Mouse (Mus musculus) liver, adult 2 months (tissue): ENCODE measurements at regions not wholly inside any gene's neighbourhood (a gene's known extent, or its start where the extent isn't known, plus 50 kb on each side); places are given as distances from the start of the nearest gene placed in this dataset.

Source experiments
- DNase-seq: peaks from one replicate; pipeline ENCODE4 v3.0.0-alpha.2; 2011; ENCODE audit warnings: low read depth, low spot score; ENCODE audit errors: extremely low read depth
- H3K27ac ChIP-seq: fragments of 200-500 bp; replicated peaks from 2 replicates; pipeline ENCODE4 v1.5.1; 2012; ENCODE audit warnings: low read depth, mild to moderate bottlenecking, control low read depth, inconsistent platforms, low read length; ENCODE audit not compliant: insufficient read depth
- H3K27me3 ChIP-seq: fragments of 200-500 bp; 2 replicates; pipeline ENCODE4 v1.6.1; 2012; ENCODE audit warnings: mild to moderate bottlenecking, moderate library complexity, low read length, inconsistent platforms; ENCODE audit not compliant: control insufficient read depth, insufficient read depth
- H3K36me3 ChIP-seq: fragments of 200-500 bp; 2 replicates; pipeline ENCODE4 v1.6.1; 2012; ENCODE audit warnings: low read length, inconsistent platforms; ENCODE audit not compliant: control insufficient read depth, insufficient read depth
- H3K4me1 ChIP-seq: fragments of 200-500 bp; 2 replicates; pipeline ENCODE4 v1.6.1; 2011; ENCODE audit warnings: low read length; ENCODE audit not compliant: control insufficient read depth, insufficient read depth
- H3K4me3 ChIP-seq: fragments of 200-500 bp; 2 replicates; pipeline ENCODE4 v1.5.1; 2011; ENCODE audit warnings: low read depth, mild to moderate bottlenecking, control low read depth, low read length, moderate library complexity; ENCODE audit not compliant: insufficient read depth
- H3K79me2 ChIP-seq: fragments of 200-500 bp; 2 replicates; pipeline ENCODE4 v1.6.1; 2012; ENCODE audit warnings: inconsistent platforms, mild to moderate bottlenecking, low read length, moderate library complexity; ENCODE audit not compliant: control insufficient read depth, insufficient read depth
- H3K9ac ChIP-seq: fragments of 200-500 bp; 2 replicates; pipeline ENCODE4 v1.6.1; 2012; ENCODE audit warnings: low read depth, mild to moderate bottlenecking, control low read depth, inconsistent platforms, low read length
- CTCF ChIP-seq: fragments of 200-500 bp; IDR thresholded peaks from 2 replicates; pipeline ENCODE4 v1.5.1; 2011; ENCODE audit warnings: low read depth, low read length, control low read depth
- POLR2A ChIP-seq: fragments of 200-500 bp; IDR thresholded peaks from 2 replicates; pipeline ENCODE4 v1.6.1; 2011; ENCODE audit warnings: low read length, control low read depth; ENCODE audit not compliant: insufficient read depth; ENCODE audit errors: extremely low read depth
- WGBS: fragments of 180-500 bp; shearing (Covaris S2); methylation state at CpG from one replicate; pipeline ENCODE4 v1.1.7; 2018; 5-methylcytosine and 5-hydroxymethylcytosine counted together

- Histone ChIP-seq H3K4me3 (no peak overlapping the region), H3K36me3 (no peaks in the 10 kb centered on the region), H3K79me2 (no peaks in the 10 kb centered on the region), H3K9ac (no peak overlapping the region), H3K27ac (no peak overlapping the region), H3K27me3 (no peaks in the 10 kb centered on the region), H3K4me1 (no peaks in the 10 kb centered on the region)
- DNase-seq, result no peak
- TF ChIP-seq CTCF (no peak), POLR2A (no peak)
- WGBS, result 78% methylated on average over 6 of the region's 6 CpGs
These were observed 1864.6 kb upstream of the Tenm3 start for GRCm38 (mm10) chr8:50708219-50708911.

- Histone ChIP-seq H3K9ac (no peak overlapping the region), H3K79me2 (no peaks in the 10 kb centered on the region), H3K4me3 (no peak overlapping the region), H3K27ac (no peak overlapping the region), H3K36me3 (no peaks in the 10 kb centered on the region), H3K27me3 (no peaks in the 10 kb centered on the region), H3K4me1 (no peaks in the 10 kb centered on the region)
- TF ChIP-seq POLR2A, result no peak
- no peak for TF ChIP-seq CTCF
- DNase-seq, result peak; percentile 18
- 45% methylated on average over 1 of the region's 1 CpGs for WGBS
These were observed 1860.5 kb upstream of the Tenm3 start for GRCm38 (mm10) chr8:50704276-50704675.

DNA sequence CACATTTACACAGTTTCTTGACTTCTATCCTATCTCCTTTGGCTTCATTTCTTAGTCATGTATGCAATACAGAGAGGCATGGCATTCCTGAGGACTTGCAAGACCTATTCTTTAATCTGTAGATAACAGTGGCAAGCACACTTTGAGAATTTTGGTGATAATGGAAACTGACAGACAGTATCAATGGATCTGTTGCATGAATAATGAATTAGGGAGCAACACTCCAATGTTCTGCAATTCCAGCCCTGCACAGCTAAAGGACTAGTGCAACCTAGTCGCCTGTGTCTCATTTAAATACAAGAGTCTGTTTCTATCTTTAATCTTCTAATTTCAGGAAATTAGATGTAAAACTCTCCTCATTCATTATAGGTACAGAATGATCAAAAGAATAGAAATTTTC is 1845.3 kb upstream of the Tenm3 start:
- 60% methylated on average over 1 of the region's 1 CpGs for WGBS
- Histone ChIP-seq H3K9ac (no peak overlapping the region), H3K36me3 (no peaks in the 10 kb centered on the region), H3K27me3 (no peaks in the 10 kb centered on the region), H3K4me3 (no peak overlapping the region), H3K79me2 (no peaks in the 10 kb centered on the region), H3K27ac (no peak overlapping the region), H3K4me1 (no peaks in the 10 kb centered on the region)
- no peak for DNase-seq
- TF ChIP-seq CTCF (no peak), POLR2A (no peak)

- no peak for DNase-seq
- no peak overlapping the region for H3K4me3 ChIP-seq
- WGBS, result 74% methylated on average over 4 of the region's 4 CpGs
- TF ChIP-seq POLR2A (no peak), CTCF (no peak)
- no peak overlapping the region for H3K9ac ChIP-seq
- H3K79me2 ChIP-seq, result no peaks in the 10 kb centered on the region
- no peak overlapping the region for H3K27ac ChIP-seq
- H3K27me3 ChIP-seq, result no peaks in the 10 kb centered on the region
- H3K4me1 ChIP-seq, result no peaks in the 10 kb centered on the region
- no peaks in the 10 kb centered on the region for H3K36me3 ChIP-seq
These were observed 1821.6 kb upstream of the Tenm3 start for GRCm38 (mm10) chr8:50665357-50665756.
